Mouse (Mus musculus) large intestine, adult 2 months (tissue): ENCODE measurements at regions not wholly inside any gene's neighbourhood (a gene's known extent, or its start where the extent isn't known, plus 50 kb on each side); places are given as distances from the start of the nearest gene placed in this dataset.
"Not testable (repeated sequence)": the region's sequence is repeated elsewhere in the genome, so short reads cannot be mapped to it uniquely, and the experiment has no call there.

Experiments
- DNase-seq: peaks from one replicate; pipeline ENCODE4 v3.0.0-alpha.2; 2012; ENCODE audit warnings: low read depth, low spot score
- WGBS: fragments of 180-500 bp; shearing (Covaris S2); methylation state at CpG from one replicate; pipeline ENCODE4 v1.1.7; 2018; 5-methylcytosine and 5-hydroxymethylcytosine counted together

- WGBS, result 63% methylated on average over 4 of the region's 4 CpGs
- DNase-seq, result no peak
Observed at GRCm38 (mm10) chr13:107577272-107577671, 467.0 kb upstream of the Smim15 start.

GRCm38 (mm10) chr13:107576701-107577100 is 467.5 kb upstream of the Smim15 start:
- WGBS, result 86% methylated on average over 5 of the region's 5 CpGs
- no peak for DNase-seq

GRCm38 (mm10) chr13:107575025-107575424 is 469.2 kb upstream of the Smim15 start:
- WGBS, result 65% methylated on average over 3 of the region's 3 CpGs
- DNase-seq, result no peak

- no peak for DNase-seq
- 58% methylated on average over 9 of the region's 9 CpGs for WGBS
Observed at GRCm38 (mm10) chr13:107573499-107574355, 470.5 kb upstream of the Smim15 start.

DNA sequence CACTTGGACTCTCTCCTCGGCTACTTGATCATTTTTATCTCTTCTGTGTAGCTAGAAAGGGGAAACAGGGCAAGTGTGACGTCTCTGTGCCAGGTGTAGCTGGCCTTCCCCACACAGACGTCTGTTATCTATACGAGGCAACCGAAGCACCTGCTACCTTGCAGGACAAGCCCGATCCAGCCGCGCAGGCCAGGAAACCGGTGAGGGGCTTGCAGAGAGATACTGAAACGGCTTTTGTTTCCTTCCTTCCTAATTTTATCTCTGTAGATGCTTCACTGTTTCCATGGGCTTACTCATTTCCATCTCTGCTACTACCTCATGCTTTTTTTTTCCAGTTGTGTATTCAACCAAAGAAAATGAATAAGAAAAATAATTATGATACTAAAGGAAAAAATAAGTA is 472.7 kb upstream of the Smim15 start:
- no peak for DNase-seq
- WGBS, result 54% methylated on average over 10 of the region's 10 CpGs

- DNase-seq, result no peak
- 83% methylated on average over 2 of the region's 2 CpGs for WGBS
Observed at GRCm38 (mm10) chr13:107569477-107569876, 474.8 kb upstream of the Smim15 start.

GRCm38 (mm10) chr13:107568701-107569121 is 475.5 kb upstream of the Smim15 start:
- WGBS, result 37% methylated on average over 7 of the region's 7 CpGs
- DNase-seq, result no peak

DNA sequence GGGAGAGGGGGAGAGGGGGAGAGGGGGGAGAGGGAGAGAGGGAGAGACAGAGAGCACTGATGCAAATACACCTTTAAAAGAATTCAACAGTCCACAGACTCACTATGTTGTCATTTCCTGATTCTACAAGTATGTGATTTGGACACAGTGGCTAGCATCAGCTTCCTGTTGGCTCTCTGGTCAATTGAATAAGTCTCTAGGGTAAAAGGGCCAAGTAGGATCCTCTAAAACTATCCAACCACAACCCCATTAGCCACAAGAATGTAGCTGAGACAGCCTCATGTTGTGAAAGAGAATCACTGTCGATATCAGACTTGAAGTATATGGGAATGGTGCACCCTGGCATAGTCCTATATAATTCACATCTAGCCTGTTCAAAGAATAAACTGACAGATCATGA is 481.8 kb upstream of the Smim15 start:
- no peak for DNase-seq
- 77% methylated on average over 1 of the region's 1 CpGs for WGBS

GRCm38 (mm10) chr13:107561529-107561928 is 482.7 kb upstream of the Smim15 start:
- DNase-seq, result no peak
- WGBS, result 52% methylated on average over 2 of the region's 2 CpGs

- no peak for DNase-seq
- WGBS, result 82% methylated on average over 3 of the region's 3 CpGs
Observed at GRCm38 (mm10) chr13:107555958-107556357, 488.3 kb upstream of the Smim15 start.

- DNase-seq, result no peak
Observed at GRCm38 (mm10) chr13:107554091-107554490, 490.2 kb upstream of the Smim15 start.

DNA sequence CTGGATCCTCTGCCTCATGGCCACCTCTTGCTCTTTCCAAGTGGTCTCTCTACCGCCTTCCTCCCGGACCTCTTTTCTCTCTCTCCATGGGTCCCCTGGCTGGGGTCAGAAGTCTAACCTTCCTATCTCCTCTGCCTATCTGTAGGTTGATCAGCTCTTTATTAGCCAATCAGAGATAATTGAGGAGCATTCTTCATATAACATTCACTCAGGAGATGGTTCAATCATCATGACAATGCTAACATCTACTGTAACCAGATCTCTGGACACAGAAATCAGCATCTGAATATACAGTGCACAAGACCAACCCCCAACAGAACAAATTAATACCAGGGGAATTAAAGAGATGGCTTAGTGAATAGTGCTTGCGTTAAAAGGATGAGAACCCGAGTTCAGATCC is 492.1 kb upstream of the Smim15 start:
- DNase-seq, result no peak
- 91% methylated on average over 4 of the region's 4 CpGs for WGBS

More at GRCm38 (mm10) chr13:107554091-107554490, 490.2 kb upstream of the Smim15 start:
- 68% methylated on average over 3 of the region's 3 CpGs for WGBS

GRCm38 (mm10) chr13:107549995-107550394 is 494.3 kb upstream of the Smim15 start:
- not testable (repeated sequence) for DNase-seq
- 96% methylated on average over 7 of the region's 7 CpGs for WGBS

- 92% methylated on average over 7 of the region's 7 CpGs for WGBS
- DNase-seq, result no peak
Observed at GRCm38 (mm10) chr13:107547073-107547472, 497.2 kb upstream of the Smim15 start.

DNA sequence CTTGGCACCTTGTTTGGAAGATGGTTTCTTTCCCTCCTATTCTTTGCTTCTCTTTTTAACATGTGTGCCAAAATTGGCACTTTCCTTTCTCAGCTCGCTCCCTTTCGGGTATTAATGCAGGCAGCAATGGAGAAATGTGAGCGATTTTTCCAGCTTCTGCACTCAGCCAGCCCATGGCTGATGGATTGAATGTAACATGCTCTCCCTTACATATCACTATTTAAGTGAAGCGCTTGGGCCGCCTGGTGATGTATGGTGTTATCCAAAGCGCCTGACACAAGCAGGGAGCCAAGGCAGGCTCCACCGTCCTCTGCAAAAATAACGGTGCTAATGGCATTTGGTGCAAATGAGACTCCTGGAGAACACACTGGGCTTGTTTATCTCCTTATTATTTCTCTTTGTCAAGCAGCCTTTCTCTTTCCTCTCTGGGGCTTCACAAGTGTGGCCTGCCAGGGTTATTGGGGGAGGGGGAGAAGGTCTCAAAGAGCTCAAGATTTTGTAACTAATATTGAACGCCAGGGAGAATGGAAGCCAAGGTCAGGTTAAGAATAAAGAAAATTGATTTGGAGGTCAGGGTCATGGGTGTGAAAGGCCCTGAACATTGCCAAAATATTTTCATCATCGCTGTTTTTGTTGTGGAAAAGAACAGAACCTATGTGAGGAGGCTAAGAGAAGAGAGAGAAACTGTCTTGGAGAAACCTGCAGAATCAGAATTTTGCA is 497.9 kb upstream of the Smim15 start:
- DNase-seq, result no peak
- WGBS, result 80% methylated on average over 10 of the region's 10 CpGs

DNA sequence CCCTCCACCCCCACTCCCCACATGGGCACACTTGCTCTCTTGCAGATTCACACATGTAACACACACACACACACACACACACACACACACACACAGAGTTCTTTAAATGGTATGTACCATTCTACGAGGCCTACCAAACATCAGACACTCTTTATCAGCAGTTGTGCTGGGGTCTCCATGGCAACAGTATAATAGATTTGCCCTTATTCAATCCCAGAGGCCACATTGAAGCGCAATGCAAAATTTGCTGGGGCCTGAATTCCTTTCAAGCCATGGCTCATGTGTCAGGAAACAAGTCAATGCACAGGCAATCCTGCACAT is 502.7 kb upstream of the Smim15 start:
- DNase-seq, result no peak
- WGBS, result 63% methylated on average over 2 of the region's 2 CpGs

DNA sequence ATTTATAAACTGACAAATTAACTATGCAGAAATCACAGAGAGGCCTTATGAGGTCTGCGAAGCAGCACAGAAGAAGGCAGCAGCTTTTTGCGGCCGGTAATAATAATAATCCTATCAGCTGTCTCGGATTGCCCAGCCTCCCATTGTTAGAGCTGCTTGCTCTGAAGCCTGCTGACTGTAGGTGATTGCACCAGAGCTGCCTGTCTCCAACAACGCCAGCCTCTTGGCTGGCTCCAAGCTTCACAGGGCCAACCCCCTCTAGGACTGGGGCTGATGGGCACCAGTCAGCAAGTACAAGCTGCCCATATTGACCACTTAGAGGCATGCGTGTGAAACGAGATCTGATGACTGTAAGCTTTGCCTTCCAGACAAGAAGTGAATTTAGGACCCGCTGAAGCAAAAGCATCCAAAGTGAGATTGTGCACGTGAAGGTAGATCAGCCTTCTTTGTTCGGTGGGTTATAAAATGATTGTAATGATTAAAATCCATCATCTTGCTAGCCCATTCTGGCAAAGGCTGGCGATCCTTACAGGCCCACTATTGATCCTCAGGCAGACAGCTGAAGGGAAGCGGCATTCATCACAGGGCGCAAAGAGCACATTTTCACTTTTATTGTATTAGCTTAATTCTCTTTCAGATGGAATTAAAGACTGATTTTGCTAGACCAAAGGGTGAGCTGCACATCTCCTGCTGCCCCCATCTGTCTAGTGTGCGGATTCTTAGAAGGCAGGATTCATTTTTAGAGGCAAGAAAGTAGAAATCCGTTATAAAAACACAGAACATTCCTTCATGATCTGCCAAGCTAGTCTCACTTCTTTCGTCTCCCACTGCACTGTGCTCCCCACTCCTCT is 503.2 kb upstream of the Smim15 start:
- 74% methylated on average over 16 of the region's 16 CpGs for WGBS
- no peak for DNase-seq

GRCm38 (mm10) chr13:107540305-107540704 is 503.9 kb upstream of the Smim15 start:
- DNase-seq, result no peak
- 92% methylated on average over 7 of the region's 7 CpGs for WGBS

GRCm38 (mm10) chr13:107539867-107540266 is 504.4 kb upstream of the Smim15 start:
- 94% methylated on average over 4 of the region's 4 CpGs for WGBS
- no peak for DNase-seq

- DNase-seq, result no peak
- 80% methylated on average over 4 of the region's 4 CpGs for WGBS
Observed at GRCm38 (mm10) chr13:107539326-107539725, 504.9 kb upstream of the Smim15 start.
